Mouse (Mus musculus): ENCODE results near the gene Hyal1. TPM values are rescaled to one million over a fixed set of nuclear protein-coding genes. Genes with fewer than 3 reads are reported as not detected.

Gene Hyal1
- total and polyA plus RNA-seq, 3 experiments: 1.3 to 3.4 TPM; not detected in 1

GRCm38 (mm10) chr9:107544196-107544700 is 32.5 kb upstream of the Hyal1 start:
- no peak for TF ChIP-seq USF2 (IDR thresholded peaks at IDR 0.05; ENCODE audit: borderline replicate concordance in 1 of 2, insufficient read depth in 1 of 2, low read depth in 1 of 2, low read length in 2 of 2)
- no peak for TF ChIP-seq TCF12 (IDR thresholded peaks at IDR 0.05; ENCODE audit: low read depth, low read length)
- no peak for TF ChIP-seq BHLHE40 (IDR thresholded peaks at IDR 0.05; ENCODE audit: borderline replicate concordance, low read depth, low read length)
- no peak for TF ChIP-seq MAX (IDR thresholded peaks at IDR 0.05; ENCODE audit: low read length)
- no peak for TF ChIP-seq SIN3A (IDR thresholded peaks at IDR 0.05; ENCODE audit: low read length)
- TF ChIP-seq RCOR1 (IDR thresholded peaks at IDR 0.05; ENCODE audit: low read depth, low read length): no peak
- no peak for TF ChIP-seq E2F4 (IDR thresholded peaks at IDR 0.05; ENCODE audit: borderline replicate concordance, low read depth, low read length)
- TF ChIP-seq TBP (IDR thresholded peaks at IDR 0.05; ENCODE audit: low read depth, low read length): no peak
- no peak for TF ChIP-seq ELF1 (IDR thresholded peaks at IDR 0.05; ENCODE audit: low read depth, low read length)
- no peak for TF ChIP-seq GATA1 (IDR thresholded peaks at IDR 0.05; ENCODE audit: low read depth, low read length)
- TF ChIP-seq RAD21 (IDR thresholded peaks at IDR 0.05; ENCODE audit: low read depth, low read length): no peak
- Histone ChIP-seq H3K4me1 (ENCODE audit: control insufficient read depth in 1 of 2, insufficient read depth in 2 of 2, low read length in 2 of 2) (peaks cover 0 to 8% of the 10 kb centered on the region in 2 experiments; a peak in 1 of 4 replicates), H3K79me2 (ENCODE audit: control insufficient read depth, insufficient read depth, low read length, poor library complexity) (peaks cover 4% of the 10 kb centered on the region; the same call in 1 of the 2 replicates), H3K9ac (ENCODE audit: control insufficient read depth, low read depth, low read length, poor library complexity, severe bottlenecking) (no peak overlapping the region), H3K36me3 (ENCODE audit: control insufficient read depth in 1 of 2, insufficient read depth in 2 of 2, low read length in 2 of 2) (peaks cover 0 to 2% of the 10 kb centered on the region in 2 experiments; a peak in 1 of 4 replicates), H3K9me3 (replicated peaks; ENCODE audit: insufficient read depth, low read length) (no peaks in the 10 kb centered on the region), H3K27me3 (ENCODE audit: control insufficient read depth in 1 of 2, insufficient read depth in 2 of 2, low read length in 2 of 2) (no peaks in the 10 kb centered on the region), H3K27ac (ENCODE audit: control insufficient read depth, low read depth, low read length) (no peak overlapping the region), H3K4me3 (ENCODE audit: control insufficient read depth in 1 of 2, insufficient read depth in 1 of 2, low read depth in 2 of 2, low read length in 2 of 2) (no peak overlapping the region)
- DNase-seq (ENCODE audit: low read depth, low spot score): no peak

GRCm38 (mm10) chr9:107544729-107545128 is 32.0 kb upstream of the Hyal1 start:
- peaks cover 0 to 8% of the 10 kb centered on the region in 2 experiments; a peak in 1 of 4 replicates for H3K4me1 ChIP-seq (ENCODE audit: control insufficient read depth in 1 of 2, insufficient read depth in 2 of 2, low read length in 2 of 2)
- TF ChIP-seq ETS1 (IDR thresholded peaks at IDR 0.05; ENCODE audit: low read depth, low read length) (no peak), POLR2A (IDR thresholded peaks at IDR 0.05; ENCODE audit: control insufficient read depth in 1 of 2, insufficient read depth in 1 of 2, low read depth in 1 of 2, low read length in 2 of 2, poor library complexity in 1 of 2) (no peak), MYB (IDR thresholded peaks at IDR 0.05; ENCODE audit: low read depth, low read length) (no peak), TAL1 (IDR thresholded peaks at IDR 0.05; ENCODE audit: low read length) (no peak), POLR2AphosphoS2 (IDR thresholded peaks at IDR 0.05; ENCODE audit: low read length) (no peak), USF2 (IDR thresholded peaks at IDR 0.05; ENCODE audit: borderline replicate concordance in 1 of 2, insufficient read depth in 1 of 2, low read depth in 1 of 2, low read length in 2 of 2) (no peak), USF1 (IDR thresholded peaks at IDR 0.05; ENCODE audit: low read depth, low read length) (no peak), UBTF (IDR thresholded peaks at IDR 0.05; ENCODE audit: borderline replicate concordance, insufficient read depth, low read depth, low read length) (no peak), MAX (IDR thresholded peaks at IDR 0.05; ENCODE audit: low read length) (no peak), MAZ (IDR thresholded peaks at IDR 0.05; ENCODE audit: low read depth, low read length) (no peak), MAFK (IDR thresholded peaks at IDR 0.05; ENCODE audit: borderline replicate concordance, low read depth, low read length) (no peak), E2F4 (IDR thresholded peaks at IDR 0.05; ENCODE audit: borderline replicate concordance, low read depth, low read length) (no peak)
- H3K9me3 ChIP-seq (replicated peaks; ENCODE audit: insufficient read depth, low read length): no peaks in the 10 kb centered on the region
- H3K79me2 ChIP-seq (ENCODE audit: control insufficient read depth, insufficient read depth, low read length, poor library complexity): peaks cover 4% of the 10 kb centered on the region; the same call in 1 of the 2 replicates
- H3K9ac ChIP-seq (ENCODE audit: control insufficient read depth, low read depth, low read length, poor library complexity, severe bottlenecking): no peak overlapping the region
- H3K27ac ChIP-seq (ENCODE audit: control insufficient read depth, low read depth, low read length): no peak overlapping the region
- no peak for DNase-seq (ENCODE audit: low read depth, low spot score)
- H3K36me3 ChIP-seq (ENCODE audit: control insufficient read depth in 1 of 2, insufficient read depth in 2 of 2, low read length in 2 of 2): peaks cover 0 to 2% of the 10 kb centered on the region in 2 experiments; a peak in 1 of 4 replicates
- H3K4me3 ChIP-seq (ENCODE audit: control insufficient read depth in 1 of 2, insufficient read depth in 1 of 2, low read depth in 2 of 2, low read length in 2 of 2): no peak overlapping the region
- H3K27me3 ChIP-seq (ENCODE audit: control insufficient read depth in 1 of 2, insufficient read depth in 2 of 2, low read length in 2 of 2): no peaks in the 10 kb centered on the region

All from MEL (cell line).